Comparison of ENCODE assay signal across 8 mouse cellular contexts in genomic region chr10:85458744-85459344, GRCm38 (mm10).
DNase-seq lines count a peak whose midpoint lies in the region; ATAC-seq and TF ChIP-seq lines count a peak whose summit lies in the region.

No protein-coding gene starts in this region.

- 36% methylated on average over 17 of the region's 17 CpGs for WGBS in heart, adult 2 months
- WGBS in heart, embryonic 10.5 days = 50% methylated on average over 17 of the region's 17 CpGs
- WGBS in embryonic facial prominence, embryonic 10.5 days = 47% methylated on average over 17 of the region's 17 CpGs
- 50% methylated on average over 17 of the region's 17 CpGs for WGBS in hindbrain, embryonic 10.5 days
- WGBS in limb, embryonic 14.5 days = 30% methylated on average over 17 of the region's 17 CpGs
- 29% methylated on average over 17 of the region's 17 CpGs for WGBS in neural tube, embryonic 14.5 days

- no peak for TF ChIP-seq POLR2A in heart, adult 2 months (IDR thresholded peaks at IDR 0.05; ENCODE audit: insufficient read depth, low read depth, low read length)
- no peak for TF ChIP-seq POLR2A in limb, embryonic 14.5 days (IDR thresholded peaks at IDR 0.05; ENCODE audit: borderline replicate concordance, extremely low read depth, insufficient read depth, insufficient read length)

- no peaks in the 10 kb centered on the region for H3K79me2 ChIP-seq in heart, adult 2 months (replicated peaks; ENCODE audit: control insufficient read depth, insufficient read depth, low read length)

- no peak overlapping the region for H3K9ac ChIP-seq in heart, adult 2 months (ENCODE audit: low read depth, low read length)
- no peak overlapping the region for H3K9ac ChIP-seq in limb, embryonic 14.5 days (ENCODE audit: low read depth, low read length, severe bottlenecking)
- no peak overlapping the region for H3K9ac ChIP-seq in neural tube, embryonic 14.5 days (replicated peaks; ENCODE audit: low read depth, low read length)

- no peak for TF ChIP-seq CTCF in heart, adult 2 months (IDR thresholded peaks at IDR 0.05)

- peak overlapping the region; percentile 26; the same call in 1 of the 2 replicates for H3K4me2 ChIP-seq in limb, embryonic 14.5 days (replicated peaks; ENCODE audit: low read depth, low read length, severe bottlenecking)
- H3K4me2 ChIP-seq in neural tube, embryonic 14.5 days (ENCODE audit: low read depth, low read length) = peak overlapping the region; percentile 12; the same call in 1 of the 2 replicates

- no peak overlapping the region for H3K27ac ChIP-seq in heart, adult 2 months
- H3K27ac ChIP-seq in heart, embryonic 10.5 days = no peak overlapping the region
- H3K27ac ChIP-seq in embryonic facial prominence, embryonic 10.5 days (replicated peaks) = no peak overlapping the region
- no peak overlapping the region for H3K27ac ChIP-seq in hindbrain, embryonic 10.5 days
- H3K27ac ChIP-seq in limb, embryonic 14.5 days (replicated peaks; ENCODE audit: low read depth, low read length) = no peak overlapping the region
- peak overlapping the region; percentile 76; the same call in 1 of the 2 replicates for H3K27ac ChIP-seq in neural tube, embryonic 14.5 days (ENCODE audit: low read depth, low read length)

- H3K9me3 ChIP-seq in heart, embryonic 10.5 days = no peaks in the 10 kb centered on the region
- H3K9me3 ChIP-seq in embryonic facial prominence, embryonic 10.5 days = no peaks in the 10 kb centered on the region
- no peaks in the 10 kb centered on the region for H3K9me3 ChIP-seq in hindbrain, embryonic 10.5 days
- H3K9me3 ChIP-seq in limb, embryonic 14.5 days (ENCODE audit: control insufficient read depth, low read length) = no peaks in the 10 kb centered on the region
- H3K9me3 ChIP-seq in neural tube, embryonic 14.5 days (ENCODE audit: control insufficient read depth, low read length) = no peaks in the 10 kb centered on the region

- no peak overlapping the region for H3K4me3 ChIP-seq in heart, adult 2 months
- H3K4me3 ChIP-seq in heart, embryonic 10.5 days = no peak overlapping the region
- H3K4me3 ChIP-seq in embryonic facial prominence, embryonic 10.5 days = no peak overlapping the region
- H3K4me3 ChIP-seq in hindbrain, embryonic 10.5 days = no peak overlapping the region
- no peak overlapping the region for H3K4me3 ChIP-seq in limb, embryonic 14.5 days (replicated peaks; ENCODE audit: low read length)
- H3K4me3 ChIP-seq in neural tube, embryonic 14.5 days (ENCODE audit: low read depth, low read length) = no peak overlapping the region

- H3K4me1 ChIP-seq in heart, adult 2 months (ENCODE audit: control insufficient read depth, insufficient read depth, low read length) = no peaks in the 10 kb centered on the region
- peaks cover 4% of the 10 kb centered on the region; the same call in 1 of the 2 replicates for H3K4me1 ChIP-seq in heart, embryonic 10.5 days
- peaks cover 31% of the 10 kb centered on the region for H3K4me1 ChIP-seq in embryonic facial prominence, embryonic 10.5 days
- peaks cover 16% of the 10 kb centered on the region for H3K4me1 ChIP-seq in hindbrain, embryonic 10.5 days (replicated peaks)
- H3K4me1 ChIP-seq in limb, embryonic 14.5 days (ENCODE audit: control insufficient read depth, insufficient read depth, low read length) = peaks cover 21% of the 10 kb centered on the region
- peaks cover 9% of the 10 kb centered on the region for H3K4me1 ChIP-seq in neural tube, embryonic 14.5 days (ENCODE audit: control insufficient read depth, insufficient read depth, low read length)

- H3K27me3 ChIP-seq in heart, adult 2 months (ENCODE audit: control insufficient read depth, insufficient read depth, low read length) = no peaks in the 10 kb centered on the region
- peaks cover 18% of the 10 kb centered on the region for H3K27me3 ChIP-seq in heart, embryonic 10.5 days (ENCODE audit: insufficient read depth, poor library complexity, severe bottlenecking)
- H3K27me3 ChIP-seq in embryonic facial prominence, embryonic 10.5 days (replicated peaks; ENCODE audit: low read depth, poor library complexity, severe bottlenecking) = peaks cover 23% of the 10 kb centered on the region
- H3K27me3 ChIP-seq in hindbrain, embryonic 10.5 days (ENCODE audit: insufficient read depth, poor library complexity, severe bottlenecking) = peaks cover 23% of the 10 kb centered on the region
- no peaks in the 10 kb centered on the region for H3K27me3 ChIP-seq in limb, embryonic 14.5 days (ENCODE audit: control insufficient read depth, insufficient read depth, low read length)
- H3K27me3 ChIP-seq in neural tube, embryonic 14.5 days (ENCODE audit: control insufficient read depth, insufficient read depth, low read length) = no peaks in the 10 kb centered on the region

- no peak for TF ChIP-seq EP300 in heart, adult 2 months (IDR thresholded peaks at IDR 0.05; ENCODE audit: insufficient read depth, low read depth, low read length)

- H3K36me3 ChIP-seq in heart, adult 2 months (ENCODE audit: control insufficient read depth, insufficient read depth, low read length) = no peaks in the 10 kb centered on the region
- no peaks in the 10 kb centered on the region for H3K36me3 ChIP-seq in heart, embryonic 10.5 days
- no peaks in the 10 kb centered on the region for H3K36me3 ChIP-seq in embryonic facial prominence, embryonic 10.5 days (replicated peaks)
- H3K36me3 ChIP-seq in hindbrain, embryonic 10.5 days = no peaks in the 10 kb centered on the region
- H3K36me3 ChIP-seq in limb, embryonic 14.5 days (ENCODE audit: control insufficient read depth, insufficient read depth, low read length) = no peaks in the 10 kb centered on the region
- H3K36me3 ChIP-seq in neural tube, embryonic 14.5 days (ENCODE audit: control insufficient read depth, insufficient read depth, low read length) = no peaks in the 10 kb centered on the region

- DNase-seq in heart, adult 2 months = peak; percentile 42 to 53
- DNase-seq in heart, embryonic 10.5 days (ENCODE audit: low spot score) = no peak
- DNase-seq in embryonic facial prominence, embryonic 10.5 days (ENCODE audit: low spot score) = peak; percentile 76
- DNase-seq in hindbrain, embryonic 10.5 days (ENCODE audit: low spot score) = peak; percentile 50
- peak; percentile 65 for DNase-seq in limb, embryonic 14.5 days (ENCODE audit: low spot score)
- DNase-seq in spleen, postnatal 4 days (ENCODE audit: low spot score in 2 of 2) = no peak
- DNase-seq in cerebellum, postnatal 25 days = no peak

- peak; percentile 74 for ATAC-seq in limb, embryonic 14.5 days (ENCODE audit: low FRiP score, low read depth)
- ATAC-seq in neural tube, embryonic 14.5 days (ENCODE audit: low read depth) = peak; percentile 80

- intact Hi-C loops in heart, adult 2 months (cut with DNase I) = no loop called here

Comparison
In these comparisons a context has a peak if more than half of its experiments do, and no peak if none do; other contexts are left out.
1. DNase-seq: peak in heart, adult 2 months (2 of 2), embryonic facial prominence, embryonic 10.5 days (single experiment), hindbrain, embryonic 10.5 days (single experiment) and limb, embryonic 14.5 days (single experiment); none in heart, embryonic 10.5 days (single experiment), spleen, postnatal 4 days (0 of 2) and cerebellum, postnatal 25 days (0 of 2).